Mouse (Mus musculus) monocyte, adult 5-6 weeks (primary cell): ENCODE data around the gene Mapk1ip1. TPM values are rescaled to one million over a fixed set of nuclear protein-coding genes. Genes with fewer than 3 reads are reported as not detected.

Experiments used
- ATAC-seq: fragments of 153-309, 156-312 bp; replicated peaks from 2 replicates; pipeline ENCODE4 v1.8.0; 2017; ENCODE audit warnings: mild to moderate bottlenecking; ENCODE audit not compliant: low TSS enrichment, insufficient number of reproducible peaks, severe bottlenecking, poor library complexity, low FRiP score
- total RNA-seq: library from RNA; stranded (forward); fragments of 200-1000, 200-491, 200-594 nt; gene quantifications from 3 replicates; pipeline ENCODE4 v1.2.3, GENCODE M21; 2017

Gene Mapk1ip1
- total RNA-seq, 1 experiment from 2014 or later, result 11.3 TPM

DNA sequence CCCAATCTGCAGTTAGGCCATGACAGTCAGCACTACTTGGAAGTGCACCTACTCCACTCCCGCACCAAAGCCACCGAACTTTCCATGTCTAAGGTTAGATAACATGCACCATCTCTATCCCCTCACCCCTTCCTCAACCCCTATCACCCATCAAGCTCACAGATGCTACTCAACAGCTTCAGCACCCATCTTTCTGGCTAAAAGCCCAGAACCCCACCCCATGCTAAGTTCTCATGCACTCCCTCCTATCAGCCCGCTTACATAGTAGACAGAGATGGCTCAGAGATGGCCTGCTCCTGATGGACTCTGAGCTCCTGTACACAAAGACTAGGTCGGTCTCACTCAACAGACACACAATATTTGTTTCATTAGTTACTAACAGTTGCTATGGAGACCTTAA, 2.7 kb downstream of the Mapk1ip1 start:
- no peak for ATAC-seq

DNA sequence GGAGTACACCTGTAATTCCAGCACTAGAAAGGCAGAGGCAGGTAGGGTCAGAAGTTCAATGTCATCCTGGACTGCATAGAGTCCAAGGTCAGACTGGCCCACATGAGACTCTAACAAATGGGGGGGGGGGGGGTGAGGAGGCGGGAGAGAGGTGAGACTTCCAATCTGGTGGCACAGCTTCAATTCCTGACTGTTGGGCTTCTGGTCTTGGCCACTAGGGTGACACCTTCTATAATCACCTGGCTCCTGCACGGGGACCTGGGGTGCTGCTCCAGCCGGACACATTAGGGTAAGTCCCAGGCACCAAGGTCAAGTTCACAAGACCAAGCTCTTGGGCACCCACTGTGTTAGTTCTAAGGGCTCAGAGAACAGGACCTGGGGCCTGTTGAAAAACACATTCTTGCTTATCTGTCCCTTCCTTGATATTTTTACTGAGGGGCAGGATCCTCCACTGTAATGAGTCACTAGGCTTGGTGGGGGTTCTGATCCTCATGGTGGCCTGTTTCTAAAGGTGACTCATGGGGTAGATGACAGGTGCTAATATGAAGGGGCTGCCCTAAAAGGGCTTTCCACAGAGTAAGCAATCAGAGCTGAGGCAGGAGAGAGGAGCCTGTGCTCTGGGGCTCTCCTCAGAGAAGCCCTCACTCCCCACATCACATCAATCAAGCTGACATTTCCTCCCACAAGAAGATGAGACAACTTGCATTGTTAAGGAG, 4.5 kb downstream of the Mapk1ip1 start:
- no peak for ATAC-seq

DNA sequence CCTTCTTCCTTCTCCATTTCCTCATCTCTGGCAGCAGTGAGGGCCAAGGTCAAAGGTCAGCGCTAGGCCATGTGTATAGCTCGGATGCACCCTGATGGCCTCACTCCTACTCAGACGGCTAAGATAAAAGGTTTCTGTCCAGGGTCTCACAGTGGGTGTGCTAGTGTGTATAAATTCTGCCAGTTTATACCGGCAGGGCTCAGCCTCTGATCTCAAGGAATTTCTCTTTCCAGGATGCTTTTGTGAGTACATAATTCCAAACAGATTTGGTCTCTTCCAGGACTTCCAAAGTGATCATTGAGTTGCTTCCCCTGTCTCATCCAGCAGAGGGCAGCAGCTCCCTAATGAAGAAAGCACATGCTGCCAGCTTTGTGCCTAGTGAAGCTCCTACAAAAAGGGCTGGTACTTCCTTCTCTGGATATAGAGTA, 5.5 kb downstream of the Mapk1ip1 start:
- ATAC-seq, result 0 out of 2 replicates have a peak, but pooled peaks have one; percentile 61

DNA sequence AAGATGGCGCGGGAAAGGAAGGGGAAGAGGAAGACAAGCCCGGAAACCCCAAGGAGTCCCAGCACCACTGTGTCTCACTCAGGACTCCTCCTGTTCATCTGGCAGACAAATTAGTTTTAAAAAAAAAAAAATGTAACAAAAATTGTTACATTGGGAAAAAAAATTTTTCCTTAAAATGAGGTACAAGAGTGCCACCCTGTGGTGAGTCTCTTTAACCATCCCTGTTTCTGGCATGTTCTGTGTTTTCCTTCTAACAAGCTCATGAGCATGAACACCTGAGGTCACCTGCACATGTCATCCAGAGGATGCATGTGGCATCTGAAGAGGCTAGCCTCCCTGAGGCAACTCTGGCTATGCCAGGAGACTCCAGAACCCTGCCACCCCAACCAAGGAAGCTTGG, 11.0 kb downstream of the Mapk1ip1 start:
- ATAC-seq, result no peak

DNA sequence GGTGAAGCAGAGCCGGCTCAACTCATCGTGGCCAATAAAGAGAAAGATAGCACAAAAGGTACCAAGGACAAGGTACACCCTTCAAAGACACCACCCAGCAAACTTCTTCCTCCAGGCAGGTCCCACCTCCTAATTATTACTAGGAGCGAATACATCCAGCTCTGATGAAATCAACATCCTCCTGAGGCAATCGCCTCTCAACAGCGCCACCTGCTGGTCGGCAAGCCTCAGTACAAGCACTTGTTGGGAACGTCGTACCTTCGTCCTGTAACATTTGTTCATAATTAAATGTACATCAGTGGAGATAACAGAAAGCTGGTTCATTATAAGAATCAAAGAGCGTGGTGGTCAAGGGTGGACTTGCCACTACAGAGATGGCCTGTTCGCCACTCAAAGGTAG, 18.3 kb downstream of the Mapk1ip1 start:
- ATAC-seq, result peak; percentile 74

DNA sequence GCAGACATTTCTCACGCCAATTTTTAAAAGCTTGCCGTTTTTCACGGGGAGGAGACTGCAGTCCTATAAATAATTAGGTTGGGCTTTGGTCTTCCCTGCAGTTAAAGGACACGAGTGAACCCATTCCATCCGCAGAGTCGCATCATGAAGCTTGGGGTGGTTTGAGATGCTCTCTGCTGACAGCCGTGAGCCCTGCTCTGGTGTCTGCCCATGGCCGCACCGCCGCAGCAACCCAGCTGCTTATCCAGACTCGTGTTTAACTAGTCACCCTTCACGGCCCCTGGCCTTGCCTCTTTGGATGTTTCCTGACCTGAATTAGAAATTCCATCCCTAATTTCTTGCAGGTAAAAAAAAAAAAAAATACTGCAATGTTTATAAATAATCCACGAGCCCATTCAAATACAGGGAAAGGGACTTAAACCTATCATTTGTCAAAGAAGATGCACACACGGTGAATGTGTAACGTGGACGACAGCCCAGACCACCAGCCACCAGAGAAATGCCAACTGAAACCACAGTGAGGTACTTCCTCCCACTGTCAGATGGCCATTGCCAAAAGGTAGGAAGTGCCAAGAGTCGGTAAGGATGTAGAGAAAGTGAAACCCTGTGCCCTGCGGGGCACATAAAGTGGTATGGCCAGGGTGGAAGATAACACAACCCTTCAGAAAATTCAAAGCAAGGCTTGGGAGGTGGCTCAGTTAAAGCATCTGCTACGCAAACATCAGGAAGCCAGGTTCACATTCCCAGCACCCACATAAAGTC, 20.9 kb downstream of the Mapk1ip1 start:
- no peak for ATAC-seq

DNA sequence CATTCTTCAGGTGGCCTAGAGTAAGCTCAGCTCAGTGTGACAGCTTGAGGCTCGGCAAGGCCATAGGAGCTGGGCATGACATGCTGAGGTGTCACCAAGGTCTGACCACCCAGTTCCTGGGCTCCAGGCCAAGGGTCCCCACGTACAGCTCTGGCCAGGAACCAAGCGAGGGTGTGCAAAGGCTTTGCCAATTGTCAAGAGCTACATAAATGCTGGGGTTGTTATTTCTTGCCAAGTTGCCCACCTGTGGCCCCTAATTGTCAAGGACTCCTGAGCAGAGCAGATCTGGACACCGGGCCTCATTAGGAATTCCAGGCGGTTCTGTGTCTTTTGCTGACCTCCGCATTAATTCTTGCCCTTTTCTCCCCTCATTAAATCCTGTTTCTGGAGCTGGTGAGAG, 21.6 kb downstream of the Mapk1ip1 start:
- ATAC-seq, result no peak

DNA sequence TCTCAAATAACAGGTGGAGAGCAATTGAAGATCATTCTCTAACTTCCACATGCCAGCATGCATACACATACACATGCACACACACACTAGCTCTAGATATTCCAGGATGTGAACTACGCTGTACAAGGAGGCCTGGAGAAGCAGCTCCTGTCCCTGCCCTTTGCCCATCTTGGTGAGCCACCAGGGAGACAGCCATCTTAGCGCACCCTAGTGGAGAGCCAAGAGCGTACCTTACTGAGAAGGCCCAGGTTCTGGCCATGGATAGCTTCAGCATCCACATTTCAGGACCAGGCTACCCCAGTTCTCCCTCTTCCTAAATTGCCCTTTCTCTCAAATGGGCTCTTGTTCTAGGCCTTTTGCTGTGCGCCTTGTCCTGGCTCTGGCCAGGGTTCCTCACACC, 27.8 kb downstream of the Mapk1ip1 start:
- no peak for ATAC-seq

DNA sequence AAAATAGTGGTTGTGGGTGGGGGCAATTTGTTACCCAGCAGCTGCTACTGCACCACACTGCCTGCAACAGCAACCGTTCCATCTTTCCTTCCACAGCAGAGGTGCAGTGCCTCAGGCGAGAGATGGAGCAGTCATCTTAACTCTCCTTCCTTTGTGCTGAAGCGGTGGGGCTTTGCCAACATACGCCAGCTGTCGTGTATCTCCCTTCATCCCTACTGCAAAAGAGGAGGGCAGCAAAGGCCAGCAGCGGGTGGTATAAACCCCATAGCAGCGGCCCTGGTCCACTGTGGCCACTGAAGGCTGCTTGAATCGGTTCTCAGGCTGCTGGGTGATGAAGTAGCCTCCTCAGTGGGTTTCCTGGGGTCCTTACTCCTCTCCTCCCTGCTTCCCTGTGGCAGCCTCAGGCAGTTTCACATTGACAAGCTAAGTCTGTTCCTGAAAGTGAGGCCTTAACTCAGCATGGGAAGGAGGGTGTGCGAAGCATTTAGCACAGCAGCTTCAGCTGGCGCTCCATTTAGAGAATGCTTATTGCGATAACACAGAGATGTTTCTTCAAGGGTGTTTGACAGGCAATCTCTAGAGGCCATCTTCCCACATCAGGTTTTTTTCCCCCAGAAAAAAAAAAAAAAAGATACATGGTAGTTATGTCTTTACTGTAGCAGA, 32.7 kb downstream of the Mapk1ip1 start:
- ATAC-seq, result no peak

DNA sequence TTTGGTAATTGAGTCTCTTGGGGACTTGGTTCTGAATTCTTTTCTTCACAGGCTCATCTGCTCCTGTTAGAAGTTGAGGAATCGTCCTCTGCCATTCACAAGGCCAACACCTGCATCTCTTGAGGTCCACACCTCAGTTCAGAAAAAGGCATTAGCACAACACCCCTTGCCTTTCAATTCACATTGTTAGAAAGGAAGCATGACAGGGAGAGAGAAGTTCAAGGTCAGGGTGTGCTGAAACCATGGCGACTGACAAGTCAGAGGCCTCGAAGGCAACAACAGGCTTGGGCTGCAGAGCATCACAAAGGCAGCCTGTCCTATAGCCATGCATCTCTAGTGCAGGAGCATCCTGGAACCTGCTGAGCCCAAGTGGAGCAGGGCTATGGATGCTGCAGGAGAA, 38.9 kb downstream of the Mapk1ip1 start:
- ATAC-seq, result no peak

DNA sequence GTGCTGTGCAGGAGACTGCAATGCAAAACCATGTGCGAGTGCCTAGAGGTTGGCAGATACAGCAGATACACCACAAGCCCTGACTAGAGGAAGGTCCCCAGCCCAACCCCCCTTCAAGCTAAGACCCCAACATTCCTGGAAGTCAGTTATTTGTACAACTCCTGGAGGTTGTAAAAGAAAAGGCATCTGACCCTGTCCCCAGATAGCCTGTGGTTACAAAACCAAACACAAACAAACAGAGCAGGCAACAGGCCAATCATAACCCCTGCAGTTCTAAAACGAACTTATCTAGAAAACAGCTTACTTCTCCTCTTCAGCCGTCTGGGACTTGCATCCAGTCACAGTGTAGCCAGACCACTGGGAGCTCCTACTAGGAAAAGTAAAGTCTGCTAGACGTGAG, 42.7 kb downstream of the Mapk1ip1 start:
- ATAC-seq, result no peak

DNA sequence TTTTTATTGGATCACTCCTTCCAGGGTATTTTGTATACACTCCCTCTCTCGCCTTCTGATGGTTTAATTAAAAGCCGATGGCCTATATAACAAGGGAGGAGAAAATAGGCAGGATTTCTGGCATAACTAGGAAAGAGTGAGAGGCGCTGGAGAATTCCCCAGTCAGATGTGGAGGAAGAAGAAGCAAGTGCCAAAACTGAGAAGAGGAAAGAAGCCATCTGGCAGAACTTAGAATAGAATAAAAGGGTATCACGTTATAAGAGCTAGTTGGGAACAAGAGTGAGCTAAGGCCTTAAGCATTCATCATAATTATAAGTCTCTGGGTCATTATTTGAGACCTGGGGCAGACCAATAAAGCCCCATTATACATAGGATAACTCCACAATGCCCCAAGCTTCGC, 58.0 kb downstream of the Mapk1ip1 start:
- no peak for ATAC-seq

Other genes starting within 250 kb of the Mapk1ip1 start
- 39.1 to 56.7 TPM (median 53.9 TPM) in 3 replicates for gene Ppp2r2d, start 194 bp downstream of the Mapk1ip1 start, total RNA-seq
- 8.5 to 11.0 TPM (median 10.1 TPM) in 3 replicates for gene Bnip3, start 63.2 kb upstream of the Mapk1ip1 start, total RNA-seq
- not detected in 3 replicates for gene Jakmip3, start 94.5 kb upstream of the Mapk1ip1 start, total RNA-seq
- gene Dpysl4, start 239.7 kb upstream of the Mapk1ip1 start, total RNA-seq, result 0.32 TPM in 1 of 3 replicates, not detected in the others